Mouse (Mus musculus) adrenal gland, adult 8-10 months (tissue): ENCODE results near the gene 9130019O22Rik. TPM values are rescaled to one million over a fixed set of nuclear protein-coding genes. Genes with fewer than 3 reads are reported as not detected.
"Not testable (repeated sequence)": the region's sequence is repeated elsewhere in the genome, so short reads cannot be mapped to it uniquely, and the experiment has no call there.

Source experiments
- DNase-seq: peaks from one replicate; pipeline ENCODE4 v3.0.0; 2022
- total RNA-seq, 4 experiments: library from RNA; stranded (reverse); gene quantifications; 2 replicates each; pipeline ENCODE4 v1.2.4; 2022

Gene 9130019O22Rik
- total RNA-seq, 4 experiments from 2014 or later: 4.5 to 6.6 (median 5.9) TPM

DNA sequence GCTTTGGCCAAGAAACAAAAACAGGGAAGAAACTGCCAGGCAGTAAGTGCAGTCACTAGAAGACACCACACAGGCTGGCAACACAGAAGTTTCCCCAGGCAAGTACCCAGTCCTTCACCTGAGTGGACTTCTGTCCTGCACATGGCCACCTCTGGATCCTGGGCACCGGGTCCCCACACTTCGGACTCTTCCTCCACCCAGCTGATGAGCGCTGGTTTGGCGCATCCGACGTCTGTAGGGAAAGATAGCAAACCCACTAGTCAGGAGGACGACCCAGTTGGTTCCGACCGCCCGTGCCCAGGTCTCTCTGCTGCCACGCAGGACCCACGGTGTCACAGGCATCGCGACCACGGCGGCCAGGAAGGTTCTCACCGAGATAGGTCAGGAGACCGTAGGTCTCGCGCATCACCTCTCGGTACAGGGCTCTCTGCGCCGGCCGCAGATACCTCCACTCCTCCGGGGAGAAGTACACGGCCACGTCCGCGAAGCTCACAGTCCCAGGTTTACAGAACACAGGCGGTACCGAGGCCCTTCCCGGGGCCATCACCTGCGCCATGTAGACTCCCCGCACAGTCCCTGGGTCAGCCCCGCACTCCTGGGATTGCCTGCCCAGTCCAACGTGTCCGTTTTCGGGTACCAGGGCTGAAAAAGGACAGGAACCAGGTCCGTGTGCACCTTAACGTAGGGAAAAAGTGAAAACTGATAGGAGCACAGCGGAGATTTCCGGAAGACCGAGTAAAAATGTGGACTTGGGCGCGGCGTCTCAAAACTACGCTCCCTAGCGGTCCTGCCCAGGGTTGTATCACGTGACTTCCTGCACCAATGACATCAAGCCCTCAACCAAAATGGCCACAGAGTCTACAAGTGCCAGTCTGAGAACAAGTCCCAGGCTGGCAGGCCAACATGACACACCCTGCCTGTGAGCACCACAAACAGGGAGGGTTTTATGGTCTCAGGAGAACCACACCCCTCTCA, 11.4 kb downstream of the 9130019O22Rik start, which contains the start of gene Zfp747:
Zfp747 (minus strand) TSS at position 780 of the 975 bp plus-strand sequence.
- peak; percentile 92 for DNase-seq

GRCm38 (mm10) chr7:127371870-127372269, 15.1 kb downstream of the 9130019O22Rik start:
- DNase-seq: not testable (repeated sequence)

DNA sequence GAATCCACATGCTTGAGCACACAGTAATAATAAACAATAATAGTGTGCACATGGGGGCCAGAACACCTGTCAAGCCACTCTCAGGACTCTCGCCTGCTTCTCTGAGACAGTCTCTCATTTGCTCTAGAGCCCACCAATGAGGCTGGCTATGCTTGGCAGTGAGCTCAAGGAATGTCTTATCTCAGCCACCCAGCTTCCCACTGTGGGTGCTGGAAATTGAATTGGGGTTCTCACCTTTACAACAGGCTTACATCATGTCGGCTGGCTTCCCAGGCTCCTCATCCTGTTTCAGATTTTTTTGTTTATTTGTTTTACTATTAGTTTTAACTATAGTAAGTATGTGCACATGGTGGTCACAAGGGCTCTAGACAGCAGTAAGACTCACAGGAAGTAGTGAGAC, 15.8 kb downstream of the 9130019O22Rik start:
- no peak for DNase-seq

DNA sequence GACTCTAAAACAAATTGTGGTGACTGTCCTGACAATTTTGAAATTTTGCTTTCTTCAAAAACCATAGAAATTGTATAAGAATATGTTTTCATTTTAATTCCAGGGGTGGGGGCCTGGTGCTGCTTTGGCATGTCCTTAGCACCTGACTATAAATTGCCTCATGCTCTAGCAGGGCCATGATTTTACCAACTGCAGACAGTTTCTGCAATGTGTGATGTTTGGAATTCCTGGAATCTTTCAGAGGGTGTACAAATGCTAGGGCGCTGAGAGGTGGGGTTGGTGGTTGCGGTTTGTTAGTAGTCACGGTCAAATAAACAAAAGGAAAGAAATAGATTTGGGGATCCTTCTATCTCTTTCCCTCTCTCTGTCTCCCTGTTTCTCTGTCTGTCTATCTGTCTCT, 20.7 kb downstream of the 9130019O22Rik start:
- DNase-seq: no peak

DNA sequence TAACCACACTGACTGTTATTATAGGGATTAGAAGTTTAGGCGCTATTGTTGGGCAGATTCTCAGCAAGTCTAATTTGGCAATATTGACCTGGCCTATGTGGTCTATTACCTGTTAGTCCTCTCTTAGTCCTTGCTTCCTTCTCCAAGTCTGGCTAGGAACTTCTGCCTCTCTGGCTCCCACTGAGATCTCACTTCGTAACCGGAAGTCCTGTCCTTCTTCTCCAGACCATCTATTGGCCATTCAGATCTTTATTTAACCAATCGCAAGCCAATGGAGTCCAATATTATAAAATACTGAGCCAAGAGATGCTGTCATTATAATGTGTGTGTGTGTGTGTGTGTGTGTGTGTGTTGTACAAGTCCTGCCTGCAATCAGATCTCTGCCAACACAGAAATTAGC, 22.8 kb downstream of the 9130019O22Rik start:
- DNase-seq: no peak

- no peak for DNase-seq
Observed at GRCm38 (mm10) chr7:127363475-127363921, 23.5 kb downstream of the 9130019O22Rik start.

- not testable (repeated sequence) for DNase-seq
Observed at GRCm38 (mm10) chr7:127362418-127362817, 24.5 kb downstream of the 9130019O22Rik start.

GRCm38 (mm10) chr7:127361449-127361848, 25.5 kb downstream of the 9130019O22Rik start:
- no peak for DNase-seq

DNA sequence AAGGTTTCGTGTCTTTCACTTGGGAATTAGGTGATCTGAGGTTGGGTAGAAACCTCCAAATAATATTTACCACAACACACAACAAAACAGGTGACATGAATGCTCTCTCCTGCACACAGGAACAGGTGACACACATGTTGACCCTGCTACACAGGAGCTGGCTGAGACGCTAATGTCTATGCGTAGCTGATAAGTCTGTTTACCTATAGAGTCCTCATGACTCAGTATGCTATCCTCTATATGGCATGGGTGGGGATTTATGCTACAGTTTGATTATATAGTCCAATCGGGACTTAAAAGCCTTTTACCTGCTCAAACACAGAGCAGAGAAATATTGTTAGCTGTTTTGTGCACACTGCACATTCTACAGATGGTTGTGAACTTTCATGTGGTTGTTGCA, 26.7 kb downstream of the 9130019O22Rik start:
- DNase-seq: no peak

GRCm38 (mm10) chr7:127358472-127358871, 28.5 kb downstream of the 9130019O22Rik start:
- no peak for DNase-seq

DNA sequence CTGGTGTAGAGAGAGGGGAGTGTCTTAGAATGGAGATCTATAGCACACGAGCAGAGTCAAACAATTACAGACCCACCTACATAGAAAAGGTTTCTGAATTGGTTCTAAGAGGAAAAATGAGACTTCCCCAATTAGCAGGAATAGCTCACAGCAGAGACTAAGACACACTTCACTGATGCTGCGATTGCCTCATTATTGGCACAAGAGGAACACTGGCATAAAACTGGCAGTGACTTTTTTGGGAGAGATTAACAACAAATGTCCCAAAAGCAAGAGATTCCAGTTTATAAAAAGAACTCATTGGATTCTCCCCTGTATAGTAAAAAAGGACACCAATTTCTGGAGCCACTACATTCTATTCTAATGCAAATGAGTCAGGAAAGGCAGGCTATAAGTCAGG, 29.1 kb downstream of the 9130019O22Rik start:
- no peak for DNase-seq

GRCm38 (mm10) chr7:127355796-127356195, 31.2 kb downstream of the 9130019O22Rik start:
- DNase-seq: no peak

DNA sequence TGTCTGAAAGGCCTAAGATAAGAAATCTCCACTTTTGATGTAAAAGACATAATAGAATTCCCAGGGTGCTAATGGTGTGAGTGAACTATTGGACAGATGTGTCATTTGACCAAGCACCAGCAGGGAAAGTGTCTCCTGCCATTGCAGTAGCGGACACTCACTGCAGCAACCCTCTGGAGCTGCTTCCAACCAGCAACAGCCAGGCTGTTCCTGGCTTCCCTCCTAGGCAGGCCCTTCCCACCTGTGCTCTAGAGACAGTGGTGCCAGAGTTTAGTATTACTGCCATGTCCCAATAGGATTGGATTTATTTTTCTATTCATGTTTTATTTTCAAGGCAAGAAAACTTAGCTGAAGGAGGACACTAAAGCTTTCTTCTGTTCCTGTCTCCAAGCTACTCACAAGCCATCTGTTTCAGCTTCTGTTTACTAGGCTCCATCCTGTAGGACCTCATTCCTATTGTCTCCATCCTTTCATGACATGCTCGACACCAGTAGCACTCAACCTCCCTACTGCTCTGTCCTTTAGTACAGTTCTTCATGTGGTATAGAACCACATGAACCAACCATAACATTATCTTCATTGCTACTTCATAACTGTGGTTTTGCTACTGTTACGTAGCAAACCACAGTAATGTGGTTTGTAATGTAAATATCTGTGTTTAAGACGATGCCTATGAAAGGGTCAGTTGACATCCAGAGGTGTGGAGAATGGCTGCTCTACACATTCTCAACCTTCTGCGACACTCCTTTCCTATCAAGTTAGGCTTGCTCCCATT, 35.5 kb downstream of the 9130019O22Rik start:
- DNase-seq: no peak

- no peak for DNase-seq
Observed at GRCm38 (mm10) chr7:127346676-127347075, 40.3 kb downstream of the 9130019O22Rik start.

DNA sequence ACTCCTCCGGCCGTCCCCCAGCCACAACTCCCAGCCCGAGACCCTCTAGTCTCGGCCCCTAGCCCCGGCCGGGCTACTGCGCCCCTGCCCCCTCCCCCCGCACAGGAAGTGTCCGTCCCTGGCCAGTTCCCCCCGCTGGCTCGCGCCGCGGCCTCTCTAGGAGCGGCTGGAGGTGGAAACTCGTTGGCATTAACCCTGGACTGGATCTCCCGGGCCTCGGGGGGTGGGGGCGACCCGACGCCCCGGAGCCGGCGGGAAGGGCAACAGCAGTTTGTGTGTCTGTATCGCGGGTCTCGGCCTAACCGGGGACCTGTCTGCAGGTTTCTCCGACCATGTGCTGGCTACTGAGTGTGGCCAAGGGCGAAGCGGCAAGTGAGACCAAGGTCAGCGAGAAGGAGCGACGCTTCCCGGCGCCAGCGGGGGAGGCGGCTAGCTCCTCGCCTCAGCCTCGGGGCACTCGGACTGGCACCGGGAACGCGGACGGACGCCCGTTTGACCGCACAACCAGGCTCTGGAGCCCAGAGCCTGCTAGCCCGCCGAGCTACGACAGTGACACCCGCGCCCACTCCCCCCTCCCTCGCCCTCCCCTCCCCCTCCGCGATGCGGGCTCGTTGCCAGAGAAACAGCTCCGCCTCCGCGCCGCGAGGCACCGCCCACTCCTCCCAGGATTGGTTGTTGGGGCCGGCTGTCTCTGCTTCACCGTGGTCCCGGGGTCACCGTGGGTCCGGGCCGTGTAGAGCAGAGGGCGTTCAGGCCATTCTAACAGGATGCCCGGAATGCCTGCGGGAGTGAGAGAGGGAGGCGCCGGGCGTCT, 41.2 kb downstream of the 9130019O22Rik start, which contains the start of gene Zfp768:
Zfp768 (minus strand) TSS at position 78 of the 814 bp plus-strand sequence.
- DNase-seq: peak; percentile 89

- peak; percentile 54 for DNase-seq
Observed at GRCm38 (mm10) chr7:127345092-127345491, 41.9 kb downstream of the 9130019O22Rik start.

DNA sequence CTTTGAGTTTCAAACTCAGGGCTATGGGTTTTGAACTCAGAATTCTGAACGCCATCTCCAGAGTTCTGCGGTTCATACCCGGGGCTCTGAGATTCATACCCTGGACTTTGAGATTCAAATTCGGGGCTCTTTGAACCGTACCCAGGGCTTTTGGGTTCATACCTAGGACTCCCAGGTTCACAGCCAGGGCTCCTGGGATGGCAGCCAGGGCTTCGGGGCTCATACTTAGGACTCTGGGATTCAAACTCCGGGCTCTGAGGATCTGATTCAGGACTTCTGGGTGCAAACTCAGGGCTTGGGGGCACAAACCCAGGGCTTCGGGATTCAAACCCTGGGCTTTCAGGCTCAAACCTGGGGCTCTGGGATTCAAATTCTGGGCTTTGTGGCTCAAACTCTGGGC, 42.6 kb downstream of the 9130019O22Rik start:
- DNase-seq: no peak

- peak; percentile 10 for DNase-seq
Observed at GRCm38 (mm10) chr7:127343351-127344019, 43.5 kb downstream of the 9130019O22Rik start.

DNA sequence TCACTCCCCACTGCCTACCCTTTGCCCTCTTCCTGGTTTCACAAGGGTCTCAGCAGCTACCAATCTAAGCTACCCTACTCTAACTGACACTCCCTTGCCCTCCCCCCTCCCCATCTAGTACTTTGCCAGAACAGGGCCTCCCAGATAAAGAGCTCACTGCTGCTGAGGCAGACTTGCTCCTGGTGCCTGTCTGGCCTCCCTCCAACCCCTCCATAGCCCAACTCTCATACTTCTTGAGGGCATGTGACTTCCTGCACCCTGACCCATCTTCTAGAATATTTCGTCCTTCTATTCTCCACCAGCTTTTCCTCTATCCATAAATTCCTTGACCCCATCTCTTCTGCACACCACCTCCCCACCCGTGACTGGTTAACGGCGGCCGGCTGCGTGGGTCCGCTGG, 44.1 kb downstream of the 9130019O22Rik start:
- no peak for DNase-seq

- no peak for DNase-seq
Observed at GRCm38 (mm10) chr7:127342332-127342731, 44.6 kb downstream of the 9130019O22Rik start.

DNA sequence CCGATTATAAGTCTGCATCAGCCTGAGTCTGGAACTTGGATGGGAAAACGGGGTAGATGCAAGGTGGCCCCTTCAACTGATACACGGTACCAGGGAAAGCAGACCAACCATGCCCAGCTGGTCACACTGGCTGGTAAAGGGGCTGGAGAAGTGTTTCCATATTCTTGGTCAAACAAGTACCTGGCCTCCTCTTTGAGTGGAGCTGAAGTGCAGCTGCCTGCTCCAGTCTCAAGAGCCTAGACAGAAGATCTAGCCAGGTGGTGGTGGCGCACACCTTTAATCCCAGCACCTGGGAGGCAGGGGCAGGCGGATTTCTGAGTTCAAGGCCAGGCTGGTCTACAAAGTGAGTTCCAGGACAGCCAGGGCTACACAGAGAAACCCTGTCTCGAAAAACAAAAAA, 45.1 kb downstream of the 9130019O22Rik start:
- not testable (repeated sequence) for DNase-seq
